Mouse (Mus musculus) hindbrain, postnatal 0 days (tissue): ENCODE results near the gene Magi2. TPM values are rescaled to one million over a fixed set of nuclear protein-coding genes. Genes with fewer than 3 reads are reported as not detected.

Source experiments
- ATAC-seq: fragments of 200-750 bp; cut with Nextera tagmentation; 2 replicates; pipeline ENCODE4 v1.8.0; 2017; ENCODE audit warnings: mild to moderate bottlenecking, moderate TSS enrichment, moderate library complexity
- DNase-seq: peaks from one replicate; pipeline ENCODE4 v3.0.0-alpha.2; 2015; ENCODE audit warnings: low spot score
- H3K27ac ChIP-seq: fragments of 300-500 bp; sonication (generic); 2 replicates; pipeline ENCODE4 v1.5.1; 2014; ENCODE audit warnings: mild to moderate bottlenecking
- H3K27me3 ChIP-seq: fragments of 300-500 bp; sonication (generic); 2 replicates; pipeline ENCODE4 v1.6.1; 2014; ENCODE audit warnings: low read length, mixed read lengths; ENCODE audit not compliant: insufficient read depth
- H3K36me3 ChIP-seq: fragments of 300-500 bp; sonication (generic); 2 replicates; pipeline ENCODE4 v1.6.1; 2014; ENCODE audit warnings: low read length, mixed read lengths; ENCODE audit not compliant: insufficient read depth
- H3K4me1 ChIP-seq: fragments of 300-500 bp; sonication (generic); 2 replicates; pipeline ENCODE4 v1.6.1; 2014; ENCODE audit warnings: antibody characterized with exemption, low read length, mixed read lengths; ENCODE audit not compliant: insufficient read depth
- H3K4me2 ChIP-seq: fragments of 300-500 bp; sonication (generic); 2 replicates; pipeline ENCODE4 v1.6.1; 2014; ENCODE audit warnings: low read depth, mild to moderate bottlenecking, low read length, moderate library complexity, mixed read lengths
- H3K4me3 ChIP-seq: fragments of 300-500 bp; sonication (generic); 2 replicates; pipeline ENCODE4 v1.5.1; 2014; ENCODE audit warnings: low read length
- H3K9ac ChIP-seq: fragments of 300-500 bp; sonication (generic); replicated peaks from 2 replicates; pipeline ENCODE4 v1.6.1; 2014; ENCODE audit warnings: mild to moderate bottlenecking, low read length, moderate library complexity, mixed read lengths
- H3K9me3 ChIP-seq: fragments of 300-500 bp; sonication (generic); 2 replicates; pipeline ENCODE4 v1.6.1; 2016; ENCODE audit warnings: low read length, mixed read lengths
- CTCF ChIP-seq: IDR thresholded peaks from 2 replicates; pipeline ENCODE4 v1.5.1; 2016; ENCODE audit warnings: antibody characterized with exemption, control low read depth, low read depth
- WGBS: fragments of 180-500 bp; shearing (Covaris S2); extraction: QIAGEN DNeasy Blood & Tissue Kit; methylation state at CpG from one replicate; pipeline ENCODE4 v1.1.7; 2014; 5-methylcytosine and 5-hydroxymethylcytosine counted together
- polyA plus RNA-seq: library from polyadenylated mRNA; unstranded; fragments of >200 nt; fragmentation: Nextera tagmentation; extraction: Ambion mirVana; gene quantifications from 2 replicates; pipeline ENCODE4 v1.2.1, GENCODE M21; 2015
- total RNA-seq: library from RNA; depleted of rRNA; stranded (reverse); fragments of >200 nt; gene quantifications from 2 replicates; pipeline ENCODE4 v1.2.3, GENCODE M21; 2014

Gene Magi2
- total and polyA plus RNA-seq, 2 experiments from 2014 or later = 17.3 to 45.5 TPM

- ATAC-seq = no peak
- H3K27ac ChIP-seq = no peak overlapping the region
- TF ChIP-seq CTCF = no peak
- DNase-seq = no peak
- H3K4me3 ChIP-seq = no peak overlapping the region
- 67% methylated on average over 3 of the region's 3 CpGs for WGBS
- H3K9ac ChIP-seq = no peak overlapping the region
- no peaks in the 10 kb centered on the region for H3K36me3 ChIP-seq
- H3K9me3 ChIP-seq = no peaks in the 10 kb centered on the region
- H3K27me3 ChIP-seq = no peaks in the 10 kb centered on the region
- no peaks in the 10 kb centered on the region for H3K4me1 ChIP-seq
- H3K4me2 ChIP-seq = no peak overlapping the region
Measured at GRCm38 (mm10) chr5:20578666-20579065, 1351.8 kb downstream of the Magi2 start.

GRCm38 (mm10) chr5:20580619-20581018 lies 1353.8 kb downstream of the Magi2 start:
- TF ChIP-seq CTCF = no peak
- 98% methylated on average over 4 of the region's 4 CpGs for WGBS
- ATAC-seq = no peak
- Histone ChIP-seq H3K4me3 (no peak overlapping the region), H3K4me1 (no peaks in the 10 kb centered on the region), H3K27me3 (no peaks in the 10 kb centered on the region), H3K9me3 (no peaks in the 10 kb centered on the region), H3K9ac (no peak overlapping the region), H3K36me3 (no peaks in the 10 kb centered on the region), H3K27ac (no peak overlapping the region), H3K4me2 (no peak overlapping the region)
- no peak for DNase-seq

- ATAC-seq = peak; percentile 79; the same call in 1 of the 2 replicates
- peak; percentile 45 for DNase-seq
- Histone ChIP-seq H3K4me1 (no peaks in the 10 kb centered on the region), H3K9ac (no peak overlapping the region), H3K9me3 (no peaks in the 10 kb centered on the region), H3K36me3 (no peaks in the 10 kb centered on the region), H3K27me3 (no peaks in the 10 kb centered on the region), H3K4me3 (no peak overlapping the region), H3K4me2 (peak overlapping the region; percentile 16; the same call in 1 of the 2 replicates), H3K27ac (no peak overlapping the region)
- 39% methylated on average over 10 of the region's 10 CpGs for WGBS
- no peak for TF ChIP-seq CTCF
Measured at GRCm38 (mm10) chr5:20582995-20583435, 1356.2 kb downstream of the Magi2 start.

GRCm38 (mm10) chr5:20583639-20584038 lies 1356.8 kb downstream of the Magi2 start:
- H3K4me2 ChIP-seq = 0 out of 2 replicates have a peak overlapping the region, but pooled peaks have one; percentile 16

GRCm38 (mm10) chr5:20584769-20585168 lies 1357.9 kb downstream of the Magi2 start:
- Histone ChIP-seq H3K27me3 (no peaks in the 10 kb centered on the region), H3K9me3 (no peaks in the 10 kb centered on the region), H3K4me1 (no peaks in the 10 kb centered on the region), H3K27ac (no peak overlapping the region), H3K4me2 (no peak overlapping the region), H3K9ac (no peak overlapping the region), H3K36me3 (no peaks in the 10 kb centered on the region), H3K4me3 (no peak overlapping the region)
- DNase-seq (no peak), ATAC-seq (no peak)
- TF ChIP-seq CTCF = no peak
- WGBS = 71% methylated on average over 3 of the region's 3 CpGs

More at GRCm38 (mm10) chr5:20583639-20584038, 1356.8 kb downstream of the Magi2 start:
- H3K27ac ChIP-seq = no peak overlapping the region
- DNase-seq (no peak), ATAC-seq (no peak)
- WGBS = 63% methylated on average over 3 of the region's 3 CpGs
- H3K4me1 ChIP-seq = no peaks in the 10 kb centered on the region
- no peaks in the 10 kb centered on the region for H3K36me3 ChIP-seq
- H3K9ac ChIP-seq = no peak overlapping the region
- no peak overlapping the region for H3K4me3 ChIP-seq
- no peak for TF ChIP-seq CTCF
- no peaks in the 10 kb centered on the region for H3K9me3 ChIP-seq
- H3K27me3 ChIP-seq = no peaks in the 10 kb centered on the region

GRCm38 (mm10) chr5:20589731-20590130 lies 1362.9 kb downstream of the Magi2 start:
- Histone ChIP-seq H3K27me3 (no peaks in the 10 kb centered on the region), H3K4me3 (no peak overlapping the region), H3K9ac (no peak overlapping the region), H3K27ac (no peak overlapping the region), H3K36me3 (no peaks in the 10 kb centered on the region), H3K9me3 (no peaks in the 10 kb centered on the region), H3K4me1 (no peaks in the 10 kb centered on the region), H3K4me2 (no peak overlapping the region)
- ATAC-seq (no peak), DNase-seq (no peak)
- no peak for TF ChIP-seq CTCF
- WGBS = 78% methylated on average over 3 of the region's 3 CpGs

GRCm38 (mm10) chr5:20598196-20598595 lies 1371.4 kb downstream of the Magi2 start:
- DNase-seq (no peak), ATAC-seq (no peak)
- Histone ChIP-seq H3K4me1 (no peaks in the 10 kb centered on the region), H3K27me3 (no peaks in the 10 kb centered on the region), H3K4me2 (no peak overlapping the region), H3K4me3 (no peak overlapping the region), H3K27ac (no peak overlapping the region), H3K9ac (no peak overlapping the region), H3K9me3 (no peaks in the 10 kb centered on the region), H3K36me3 (no peaks in the 10 kb centered on the region; the same call in 1 of the 2 replicates)
- TF ChIP-seq CTCF = no peak
- WGBS = 78% methylated on average over 3 of the region's 3 CpGs
